Mouse (Mus musculus) liver, adult 10 weeks (tissue): ENCODE data around the gene Mbd6. TPM values are rescaled to one million over a fixed set of nuclear protein-coding genes. Genes with fewer than 3 reads are reported as not detected.

Experiments used
- polyA plus RNA-seq: library from polyadenylated mRNA; stranded (reverse); fragments of 350-450 nt; fragmentation: Illumina TruSeq; extraction: RNeasy Lipid Tissue Mini Kit (QIAGEN cat#74804); gene quantifications from one replicate; pipeline ENCODE4 v1.2.3, GENCODE M21; 2014; ENCODE audit warnings: low read depth, low replicate concordance

Mbd6 gene
- polyA plus RNA-seq = 1.9 TPM

GRCm38 (mm10) chr10:127288800-127289572 lies at the start of gene Mbd6:
Gene Mbd6 (minus strand): TSS chr10:127289018.

GRCm38 (mm10) chr10:127321621-127322020 lies 32.8 kb upstream of the Mbd6 start, which contains the start of gene Arhgap9:
Gene Arhgap9 (plus strand): TSS chr10:127321964.

GRCm38 (mm10) chr10:127311476-127312355 lies 22.9 kb upstream of the Mbd6 start, which contains the start of gene Mars:
Gene Mars (minus strand): TSS chr10:127311786.

GRCm38 (mm10) chr10:127266112-127267091 lies 22.4 kb downstream of the Mbd6 start, which contains the start of gene Dctn2:
Gene Dctn2 (plus strand): TSS chr10:127266368.

GRCm38 (mm10) chr10:127262548-127263398 lies 26.0 kb downstream of the Mbd6 start, which contains the start of gene Kif5a:
Gene Kif5a (minus strand): TSS chr10:127263348.

Other genes with a start within 250 kb of the Mbd6 start
- gene Mettl1, start 247.6 kb downstream of the Mbd6 start, polyA plus RNA-seq = 3.3 TPM
- gene Eef1akmt3, start 247.5 kb downstream of the Mbd6 start, polyA plus RNA-seq = not detected
- not detected for gene Cyp27b1, start 240.8 kb downstream of the Mbd6 start, polyA plus RNA-seq
- gene March9, start 228.8 kb downstream of the Mbd6 start, polyA plus RNA-seq = not detected
- 18.1 TPM for gene Cdk4, start 225.5 kb downstream of the Mbd6 start, polyA plus RNA-seq
- 166 TPM for gene Tspan31, start 218.8 kb downstream of the Mbd6 start, polyA plus RNA-seq
- not detected for gene Agap2, start 213.7 kb downstream of the Mbd6 start, polyA plus RNA-seq
- gene Os9, start 167.9 kb downstream of the Mbd6 start, polyA plus RNA-seq = 25.1 TPM
- gene B4galnt1, start 123.8 kb downstream of the Mbd6 start, polyA plus RNA-seq = 5.3 TPM
- gene Slc26a10, start 108.4 kb downstream of the Mbd6 start, polyA plus RNA-seq = 1.7 TPM
- 1.2 TPM for gene Arhgef25, start 98.9 kb downstream of the Mbd6 start, polyA plus RNA-seq
- gene Dtx3, start 93.3 kb downstream of the Mbd6 start, polyA plus RNA-seq = 0.64 TPM
- gene Pip4k2c, start 77.4 kb downstream of the Mbd6 start, polyA plus RNA-seq = 5.8 TPM
- 0.13 TPM for gene Kif5a, start 25.7 kb downstream of the Mbd6 start, polyA plus RNA-seq
- 20.1 TPM for gene Dctn2, start 22.6 kb downstream of the Mbd6 start, polyA plus RNA-seq
- gene Mars, start 22.8 kb upstream of the Mbd6 start, polyA plus RNA-seq = 13.9 TPM
- 0.29 TPM for gene Arhgap9, start 32.9 kb upstream of the Mbd6 start, polyA plus RNA-seq
- not detected for gene Gli1, start 53.0 kb upstream of the Mbd6 start, polyA plus RNA-seq
- 8.0 TPM for gene Inhbe, start 65.4 kb upstream of the Mbd6 start, polyA plus RNA-seq
- gene Inhbc, start 81.4 kb upstream of the Mbd6 start, polyA plus RNA-seq = 29.8 TPM
- gene R3hdm2, start 91.3 kb upstream of the Mbd6 start, polyA plus RNA-seq = 121 TPM
- gene Stac3, start 212.7 kb upstream of the Mbd6 start, polyA plus RNA-seq = not detected
- not detected for gene Ndufa4l2, start 225.9 kb upstream of the Mbd6 start, polyA plus RNA-seq
- gene Shmt2, start 233.4 kb upstream of the Mbd6 start, polyA plus RNA-seq = 22.0 TPM
- gene Nxph4, start 245.5 kb upstream of the Mbd6 start, polyA plus RNA-seq = not detected